Mouse (Mus musculus) megakaryocyte, embryonic 14.5 days (primary cell): ENCODE data around the gene Fbxw4. TPM values are rescaled to one million over a fixed set of nuclear protein-coding genes. Genes with fewer than 3 reads are reported as not detected.
"Not testable (repeated sequence)": the region's sequence is repeated elsewhere in the genome, so short reads cannot be mapped to it uniquely, and the experiment has no call there.

Experiments
- H3K27me3 ChIP-seq: replicated peaks from 2 replicates; pipeline ENCODE3; 2012; ENCODE audit warnings: inconsistent platforms
- H3K36me3 ChIP-seq: replicated peaks from 2 replicates; pipeline ENCODE3; 2012; ENCODE audit warnings: low read length, inconsistent platforms, mixed read lengths
- H3K4me1 ChIP-seq: 2 replicates; pipeline ENCODE4 v1.6.1; 2012; ENCODE audit warnings: inconsistent platforms
- H3K4me3 ChIP-seq: replicated peaks from 2 replicates; pipeline ENCODE3; 2012; ENCODE audit warnings: moderate library complexity, mild to moderate bottlenecking, inconsistent platforms
- H3K9me3 ChIP-seq: 2 replicates; pipeline ENCODE4 v1.6.1; 2012; ENCODE audit warnings: inconsistent platforms
- FLI1 ChIP-seq: IDR thresholded peaks from 2 replicates; pipeline ENCODE4 v1.6.1; 2012; ENCODE audit warnings: low read length, inconsistent platforms, mixed read lengths
- GATA1 ChIP-seq: IDR thresholded peaks from 3 replicates; pipeline ENCODE4 v1.6.1; 2012; ENCODE audit warnings: mixed read lengths, low read length, inconsistent platforms, borderline replicate concordance
- polyA plus RNA-seq: library from polyadenylated mRNA; stranded (reverse); fragments of >175 nt; gene quantifications from 2 replicates; pipeline ENCODE4 v1.2.3, GENCODE M21; 2012; ENCODE audit warnings: low replicate concordance; ENCODE audit not compliant: insufficient read depth

Gene Fbxw4
- polyA plus RNA-seq, 1 experiment, result 14.3 TPM

GRCm38 (mm10) chr19:45573861-45574267 lies 86.2 kb downstream of the Fbxw4 start:
- no peaks in the 10 kb centered on the region for H3K9me3 ChIP-seq
- H3K4me3 ChIP-seq, result no peak overlapping the region
- H3K36me3 ChIP-seq, result peaks cover 90% of the 10 kb centered on the region
- TF ChIP-seq GATA1 (no peak), FLI1 (no peak)
- H3K4me1 ChIP-seq, result peaks cover 50% of the 10 kb centered on the region
- H3K27me3 ChIP-seq, result peaks cover 2% of the 10 kb centered on the region

GRCm38 (mm10) chr19:45573033-45573432 lies 87.1 kb downstream of the Fbxw4 start:
- peaks cover 2% of the 10 kb centered on the region for H3K27me3 ChIP-seq
- H3K9me3 ChIP-seq, result no peaks in the 10 kb centered on the region
- H3K4me1 ChIP-seq, result peaks cover 44% of the 10 kb centered on the region
- no peak overlapping the region for H3K4me3 ChIP-seq
- peaks cover 90% of the 10 kb centered on the region for H3K36me3 ChIP-seq
- TF ChIP-seq FLI1 (no peak), GATA1 (no peak)

GRCm38 (mm10) chr19:45567367-45567766 lies 92.7 kb downstream of the Fbxw4 start:
- Histone ChIP-seq H3K27me3 (peaks cover 2% of the 10 kb centered on the region), H3K36me3 (peaks cover 80% of the 10 kb centered on the region), H3K4me3 (no peak overlapping the region), H3K4me1 (peaks cover 24% of the 10 kb centered on the region), H3K9me3 (no peaks in the 10 kb centered on the region)
- TF ChIP-seq FLI1 (no peak), GATA1 (no peak)

GRCm38 (mm10) chr19:45565925-45566715 lies 94.0 kb downstream of the Fbxw4 start:
- peaks cover 35% of the 10 kb centered on the region for H3K4me1 ChIP-seq
- peaks cover 70% of the 10 kb centered on the region for H3K36me3 ChIP-seq
- no peak overlapping the region for H3K4me3 ChIP-seq
- no peaks in the 10 kb centered on the region for H3K9me3 ChIP-seq
- no peak for TF ChIP-seq FLI1
- TF ChIP-seq GATA1, result no peak
- peaks cover 2% of the 10 kb centered on the region for H3K27me3 ChIP-seq

- Histone ChIP-seq H3K9me3 (no peaks in the 10 kb centered on the region), H3K27me3 (no peaks in the 10 kb centered on the region), H3K36me3 (peaks cover 51% of the 10 kb centered on the region), H3K4me3 (peak within 1 kb of the TSS; percentile 99), H3K4me1 (peaks cover 51% of the 10 kb centered on the region)
- TF ChIP-seq FLI1, result no peak
- no peak for TF ChIP-seq GATA1
Observed at GRCm38 (mm10) chr19:45560153-45560890, 99.8 kb downstream of the Fbxw4 start, which contains the start of the genes Poll and Gm17018. Gene Poll (minus strand): TSS chr19:45560531. Gene Gm17018 (plus strand): TSS chr19:45560615.

- no peaks in the 10 kb centered on the region for H3K9me3 ChIP-seq
- peaks cover 66% of the 10 kb centered on the region for H3K36me3 ChIP-seq
Observed at GRCm38 (mm10) chr19:45554136-45554535, 106.0 kb downstream of the Fbxw4 start.

GRCm38 (mm10) chr19:45552187-45552586 lies 107.9 kb downstream of the Fbxw4 start:
- TF ChIP-seq GATA1 (no peak), FLI1 (no peak)
- Histone ChIP-seq H3K36me3 (peaks cover 53% of the 10 kb centered on the region), H3K27me3 (peaks cover 18% of the 10 kb centered on the region), H3K9me3 (no peaks in the 10 kb centered on the region), H3K4me3 (no peak overlapping the region), H3K4me1 (peaks cover 35% of the 10 kb centered on the region)

More at GRCm38 (mm10) chr19:45554136-45554535, 106.0 kb downstream of the Fbxw4 start:
- Histone ChIP-seq H3K4me3 (no peak overlapping the region), H3K27me3 (peaks cover 8% of the 10 kb centered on the region), H3K4me1 (peaks cover 24% of the 10 kb centered on the region)
- TF ChIP-seq GATA1 (no peak), FLI1 (no peak)

GRCm38 (mm10) chr19:45549948-45550347 lies 110.2 kb downstream of the Fbxw4 start:
- Histone ChIP-seq H3K4me3 (no peak overlapping the region), H3K27me3 (peaks cover 39% of the 10 kb centered on the region), H3K36me3 (peaks cover 34% of the 10 kb centered on the region), H3K4me1 (peaks cover 38% of the 10 kb centered on the region), H3K9me3 (no peaks in the 10 kb centered on the region)
- TF ChIP-seq GATA1 (no peak), FLI1 (no peak)

- TF ChIP-seq GATA1 (no peak), FLI1 (no peak)
- peaks cover 44% of the 10 kb centered on the region for H3K4me1 ChIP-seq
- peaks cover 27% of the 10 kb centered on the region for H3K36me3 ChIP-seq
Observed at GRCm38 (mm10) chr19:45549128-45549915, 110.8 kb downstream of the Fbxw4 start.

GRCm38 (mm10) chr19:45548196-45548595 lies 111.9 kb downstream of the Fbxw4 start:
- Histone ChIP-seq H3K27me3 (peaks cover 54% of the 10 kb centered on the region), H3K36me3 (peaks cover 16% of the 10 kb centered on the region), H3K4me1 (peaks cover 55% of the 10 kb centered on the region)
- not testable (repeated sequence) for H3K9me3 ChIP-seq, H3K4me3 ChIP-seq

More at GRCm38 (mm10) chr19:45549128-45549915, 110.8 kb downstream of the Fbxw4 start:
- no peak overlapping the region for H3K4me3 ChIP-seq
- peaks cover 44% of the 10 kb centered on the region for H3K27me3 ChIP-seq
- no peaks in the 10 kb centered on the region for H3K9me3 ChIP-seq
